Mouse (Mus musculus): Measurements from ENCODE around the gene Card19. TPM values are rescaled to one million over a fixed set of nuclear protein-coding genes. Genes with fewer than 3 reads are reported as not detected.
A peak's percentile ranks its signal among the peaks of the same experiment; 100 is the strongest.

The Card19 gene
- total and polyA plus RNA-seq, 3 experiments = 15.8 to 51.8 TPM; not detected in 1

DNA sequence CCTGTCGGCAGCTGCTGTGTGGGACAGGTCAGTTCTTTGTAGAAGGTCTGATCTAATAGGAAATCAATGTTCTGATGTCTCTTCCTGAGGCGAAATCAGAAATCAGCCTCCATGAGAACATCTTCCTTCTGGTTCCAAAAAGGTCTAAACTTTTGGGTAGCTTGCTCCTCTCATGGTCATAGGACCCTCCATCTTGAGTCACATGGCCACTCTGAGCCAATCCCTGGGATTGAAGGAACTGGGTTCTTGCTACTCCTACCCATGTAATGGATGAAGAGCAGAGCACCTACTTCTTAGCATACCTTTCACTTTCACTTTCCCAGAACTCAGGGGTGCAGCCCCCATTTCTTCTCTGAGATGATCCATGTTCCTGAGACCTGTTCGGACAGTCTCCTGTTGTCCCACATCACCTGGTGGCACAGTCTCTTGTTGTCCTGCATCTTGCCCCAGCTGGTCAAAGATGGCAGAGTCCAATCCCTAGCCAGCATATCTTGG, 42.0 kb upstream of the Card19 start:
- no peak overlapping the region for H3K4me3 ChIP-seq (ENCODE audit: control insufficient read depth in 1 of 2, insufficient read depth in 1 of 2, low read depth in 2 of 2, low read length in 2 of 2)
- H3K4me1 ChIP-seq (ENCODE audit: control insufficient read depth in 1 of 2, insufficient read depth in 2 of 2, low read length in 2 of 2) = peaks cover 0 to 3% of the 10 kb centered on the region in 2 experiments; a peak in 2 of 4 replicates
- no peak overlapping the region for H3K9ac ChIP-seq (ENCODE audit: control insufficient read depth, low read depth, low read length, poor library complexity, severe bottlenecking)
- H3K36me3 ChIP-seq (ENCODE audit: control insufficient read depth in 1 of 2, insufficient read depth in 2 of 2, low read length in 2 of 2) = no peaks in the 10 kb centered on the region
- no peak overlapping the region for H3K27ac ChIP-seq (ENCODE audit: control insufficient read depth, low read depth, low read length)
- no peaks in the 10 kb centered on the region for H3K27me3 ChIP-seq (ENCODE audit: control insufficient read depth in 1 of 2, insufficient read depth in 2 of 2, low read length in 2 of 2)
- H3K9me3 ChIP-seq (replicated peaks; ENCODE audit: insufficient read depth, low read length) = no peaks in the 10 kb centered on the region
- no peak for DNase-seq (ENCODE audit: low read depth, low spot score)
- peak; percentile 60 for TF ChIP-seq USF1 (IDR thresholded peaks at IDR 0.05; ENCODE audit: low read depth, low read length)
- TF ChIP-seq NRF1 (IDR thresholded peaks at IDR 0.05; ENCODE audit: insufficient read depth, low read depth, low read length, poor library complexity, severe bottlenecking) = no peak
- no peaks in the 10 kb centered on the region for H3K79me2 ChIP-seq (ENCODE audit: control insufficient read depth, insufficient read depth, low read length, poor library complexity)

DNA sequence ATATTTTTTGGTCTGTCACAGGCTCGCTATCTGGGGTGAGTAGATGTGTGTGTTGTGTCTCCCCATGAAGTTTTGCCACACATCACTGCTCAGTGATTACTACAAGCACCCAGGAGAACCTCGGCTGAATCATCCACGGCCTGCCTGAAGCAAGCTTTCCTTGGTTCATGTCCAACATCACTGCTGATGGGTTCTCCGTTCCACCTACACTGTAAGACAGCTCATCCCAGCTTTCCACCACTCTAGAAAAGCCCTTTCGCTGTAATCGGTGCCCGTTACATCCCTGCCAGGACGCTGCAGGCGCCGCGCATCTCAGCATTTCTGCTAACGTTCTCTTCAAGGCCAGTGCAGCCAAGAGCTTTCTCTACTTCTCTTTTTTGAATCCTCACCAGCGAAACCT, 36.9 kb upstream of the Card19 start:
- TF ChIP-seq POLR2A (IDR thresholded peaks at IDR 0.05; ENCODE audit: control insufficient read depth in 1 of 2, insufficient read depth in 1 of 2, low read depth in 1 of 2, low read length in 2 of 2, poor library complexity in 1 of 2) (no peak), CHD2 (IDR thresholded peaks at IDR 0.05; ENCODE audit: low read length) (no peak), JUND (IDR thresholded peaks at IDR 0.05; ENCODE audit: low read depth, low read length) (no peak), RAD21 (IDR thresholded peaks at IDR 0.05; ENCODE audit: low read depth, low read length) (no peak), USF1 (IDR thresholded peaks at IDR 0.05; ENCODE audit: low read depth, low read length) (no peak)
- DNase-seq (ENCODE audit: low read depth, low spot score) = no peak
- no peaks in the 10 kb centered on the region for H3K79me2 ChIP-seq (ENCODE audit: control insufficient read depth, insufficient read depth, low read length, poor library complexity)
- no peak overlapping the region for H3K4me3 ChIP-seq (ENCODE audit: control insufficient read depth in 1 of 2, insufficient read depth in 1 of 2, low read depth in 2 of 2, low read length in 2 of 2)
- H3K27ac ChIP-seq (ENCODE audit: control insufficient read depth, low read depth, low read length) = no peak overlapping the region
- no peak overlapping the region for H3K9ac ChIP-seq (ENCODE audit: control insufficient read depth, low read depth, low read length, poor library complexity, severe bottlenecking)
- H3K36me3 ChIP-seq (ENCODE audit: control insufficient read depth in 1 of 2, insufficient read depth in 2 of 2, low read length in 2 of 2) = no peaks in the 10 kb centered on the region
- no peaks in the 10 kb centered on the region for H3K9me3 ChIP-seq (replicated peaks; ENCODE audit: insufficient read depth, low read length)
- H3K4me1 ChIP-seq (ENCODE audit: control insufficient read depth in 1 of 2, insufficient read depth in 2 of 2, low read length in 2 of 2) = peaks cover 0 to 9% of the 10 kb centered on the region in 2 experiments; a peak in 2 of 4 replicates
- no peaks in the 10 kb centered on the region for H3K27me3 ChIP-seq (ENCODE audit: control insufficient read depth in 1 of 2, insufficient read depth in 2 of 2, low read length in 2 of 2)

- DNase-seq (ENCODE audit: low read depth, low spot score) = no peak
- H3K27ac ChIP-seq (ENCODE audit: control insufficient read depth, low read depth, low read length) = no peak overlapping the region
- H3K4me1 ChIP-seq (ENCODE audit: control insufficient read depth in 1 of 2, insufficient read depth in 2 of 2, low read length in 2 of 2) = peaks cover 0 to 9% of the 10 kb centered on the region in 2 experiments; a peak in 2 of 4 replicates
- H3K4me3 ChIP-seq (ENCODE audit: control insufficient read depth in 1 of 2, insufficient read depth in 1 of 2, low read depth in 2 of 2, low read length in 2 of 2) = no peak overlapping the region
- no peaks in the 10 kb centered on the region for H3K79me2 ChIP-seq (ENCODE audit: control insufficient read depth, insufficient read depth, low read length, poor library complexity)
- no peak overlapping the region for H3K9ac ChIP-seq (ENCODE audit: control insufficient read depth, low read depth, low read length, poor library complexity, severe bottlenecking)
- no peaks in the 10 kb centered on the region for H3K9me3 ChIP-seq (replicated peaks; ENCODE audit: insufficient read depth, low read length)
- no peaks in the 10 kb centered on the region for H3K36me3 ChIP-seq (ENCODE audit: control insufficient read depth in 1 of 2, insufficient read depth in 2 of 2, low read length in 2 of 2)
- no peaks in the 10 kb centered on the region for H3K27me3 ChIP-seq (ENCODE audit: control insufficient read depth in 1 of 2, insufficient read depth in 2 of 2, low read length in 2 of 2)
- TF ChIP-seq MAFK (IDR thresholded peaks at IDR 0.05; ENCODE audit: borderline replicate concordance, low read depth, low read length) = no peak
- TF ChIP-seq HCFC1 (IDR thresholded peaks at IDR 0.05; ENCODE audit: low read depth, low read length) = no peak
- TF ChIP-seq JUND (IDR thresholded peaks at IDR 0.05; ENCODE audit: low read depth, low read length) = no peak
- TF ChIP-seq UBTF (IDR thresholded peaks at IDR 0.05; ENCODE audit: borderline replicate concordance, insufficient read depth, low read depth, low read length) = no peak
- TF ChIP-seq CHD2 (IDR thresholded peaks at IDR 0.05; ENCODE audit: low read length) = no peak
- TF ChIP-seq MAZ (IDR thresholded peaks at IDR 0.05; ENCODE audit: low read depth, low read length) = no peak
- TF ChIP-seq ZMIZ1 (IDR thresholded peaks at IDR 0.05; ENCODE audit: low read depth, low read length) = no peak
- TF ChIP-seq SMC3 (IDR thresholded peaks at IDR 0.05; ENCODE audit: low read depth, low read length) = no peak
- TF ChIP-seq TBP (IDR thresholded peaks at IDR 0.05; ENCODE audit: low read depth, low read length) = no peak
- no peak for TF ChIP-seq CTCF (IDR thresholded peaks at IDR 0.05 in 2 of 3, conservative IDR thresholded peaks at IDR 0.05 in 1 of 3; ENCODE audit: control insufficient read depth in 1 of 3, insufficient read depth in 1 of 3, low read depth in 2 of 3, low read length in 3 of 3, poor library complexity in 1 of 3, severe bottlenecking in 1 of 3)
- no peak for TF ChIP-seq NELFE (IDR thresholded peaks at IDR 0.05; ENCODE audit: low read depth, low read length)
- TF ChIP-seq TAL1 (IDR thresholded peaks at IDR 0.05; ENCODE audit: low read length) = no peak
- TF ChIP-seq RAD21 (IDR thresholded peaks at IDR 0.05; ENCODE audit: low read depth, low read length) = no peak
- TF ChIP-seq SIN3A (IDR thresholded peaks at IDR 0.05; ENCODE audit: low read length) = no peak
- no peak for TF ChIP-seq MXI1 (IDR thresholded peaks at IDR 0.05; ENCODE audit: low read depth, low read length)
Measured at GRCm38 (mm10) chr13:49252113-49252512, 36.3 kb upstream of the Card19 start.
